Mouse (Mus musculus): ENCODE measurements around the gene Tbc1d2b. TPM values are rescaled to one million over a fixed set of nuclear protein-coding genes. Genes with fewer than 3 reads are reported as not detected.
A peak's percentile ranks its signal among the peaks of the same experiment; 100 is the strongest.

The Tbc1d2b gene
- polyA plus RNA-seq, 1 experiment: 2.9 TPM

DNA sequence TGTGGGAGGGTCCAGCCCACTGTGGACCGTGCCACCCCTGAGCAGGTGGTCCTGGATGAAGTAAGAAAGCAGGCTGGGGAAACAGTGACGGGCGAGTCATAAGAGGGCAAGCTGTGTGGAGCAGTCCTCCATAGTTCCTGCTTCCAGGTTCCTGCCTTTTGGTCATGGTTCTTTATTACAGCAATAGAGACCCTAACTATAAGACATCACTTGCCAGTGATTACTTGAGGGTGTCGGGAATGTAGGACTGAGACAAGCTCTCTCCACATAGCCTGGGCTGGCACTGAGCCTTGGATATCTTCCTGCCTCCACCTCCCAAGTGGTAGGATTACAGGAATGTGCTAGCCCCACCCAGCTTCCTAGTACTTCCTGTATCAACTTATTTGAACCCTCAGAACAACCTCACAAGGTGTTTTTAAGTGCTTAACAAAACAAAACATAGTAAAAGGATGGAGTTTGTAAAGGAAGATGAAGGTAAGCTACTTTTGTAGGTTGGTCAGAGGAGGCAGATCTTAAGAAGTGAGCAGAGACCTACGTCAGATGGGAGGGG lies 1.0 kb upstream of the Tbc1d2b start:
- TF ChIP-seq POLR2A (IDR thresholded peaks at IDR 0.05; ENCODE audit: insufficient read length, low read depth) (no peak), MAX (IDR thresholded peaks at IDR 0.05; ENCODE audit: low read depth) (no peak), MYOG (IDR thresholded peaks at IDR 0.05; ENCODE audit: control insufficient read depth in 1 of 3, insufficient read depth in 1 of 3, insufficient read length in 2 of 3, low read depth in 2 of 3) (no peak), MYOD1 (IDR thresholded peaks at IDR 0.05; ENCODE audit: control insufficient read depth in 1 of 3, insufficient read length in 2 of 3, low read depth in 2 of 3) (no peak), TCF12 (IDR thresholded peaks at IDR 0.05; ENCODE audit: insufficient read depth, poor library complexity, severe bottlenecking) (no peak), USF1 (IDR thresholded peaks at IDR 0.05; ENCODE audit: low read depth) (no peak), E2F4 (IDR thresholded peaks at IDR 0.05; ENCODE audit: insufficient read depth) (no peak), CEBPB (IDR thresholded peaks at IDR 0.05; ENCODE audit: insufficient read depth, poor library complexity, severe bottlenecking) (no peak), REST (IDR thresholded peaks at IDR 0.05; ENCODE audit: insufficient read depth, insufficient read length) (no peak), TCF3 (IDR thresholded peaks at IDR 0.05; ENCODE audit: insufficient read length, low read depth) (no peak), SRF (IDR thresholded peaks at IDR 0.05; ENCODE audit: control insufficient read depth, insufficient read length, low read depth) (no peak), POLR2AphosphoS2 (IDR thresholded peaks at IDR 0.05; ENCODE audit: insufficient read length, low read depth) (no peak)
- no peaks in the 10 kb centered on the region for H3K79me2 ChIP-seq (ENCODE audit: control insufficient read depth, insufficient read depth)
- no peak overlapping the region for H3ac ChIP-seq (ENCODE audit: control insufficient read depth, insufficient read length)
- H3K27me3 ChIP-seq (ENCODE audit: control insufficient read depth, insufficient read depth, insufficient read length): no peaks in the 10 kb centered on the region
- H3K4me3 ChIP-seq: peak overlapping the region; percentile 35
- H3K36me3 ChIP-seq (ENCODE audit: control insufficient read depth, insufficient read depth): no peaks in the 10 kb centered on the region
- no peak overlapping the region for H3K4me2 ChIP-seq (ENCODE audit: low read depth)

DNA sequence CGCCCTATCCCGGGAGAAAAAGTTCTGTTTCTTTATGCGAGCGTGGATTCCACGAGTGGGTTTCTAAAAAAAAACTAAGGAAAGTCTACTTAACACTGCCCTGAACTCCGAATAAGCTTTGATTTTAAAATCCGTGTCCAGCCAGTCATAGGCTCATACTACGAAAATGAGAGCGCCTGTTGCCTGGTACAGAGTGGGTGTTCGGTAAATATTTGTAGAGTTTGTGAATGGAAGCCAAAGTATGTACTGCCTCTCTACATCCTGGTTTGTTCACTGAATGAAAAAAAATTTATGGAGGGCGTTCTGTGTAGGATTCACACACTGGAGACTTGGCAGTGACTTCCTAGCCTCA lies 316 bp upstream of the Tbc1d2b start:
- TF ChIP-seq POLR2A (IDR thresholded peaks at IDR 0.05; ENCODE audit: insufficient read length, low read depth): no peak
- no peak for TF ChIP-seq MAX (IDR thresholded peaks at IDR 0.05; ENCODE audit: low read depth)
- TF ChIP-seq MYOD1 (IDR thresholded peaks at IDR 0.05; ENCODE audit: control insufficient read depth in 1 of 3, insufficient read length in 2 of 3, low read depth in 2 of 3): no peak
- TF ChIP-seq SRF (IDR thresholded peaks at IDR 0.05; ENCODE audit: control insufficient read depth, insufficient read length, low read depth): no peak
- TF ChIP-seq POLR2AphosphoS2 (IDR thresholded peaks at IDR 0.05; ENCODE audit: insufficient read length, low read depth): no peak
- no peak for TF ChIP-seq REST (IDR thresholded peaks at IDR 0.05; ENCODE audit: insufficient read depth, insufficient read length)
- no peak for TF ChIP-seq MYOG (IDR thresholded peaks at IDR 0.05; ENCODE audit: control insufficient read depth in 1 of 3, insufficient read depth in 1 of 3, insufficient read length in 2 of 3, low read depth in 2 of 3)
- Histone ChIP-seq H3K27me3 (ENCODE audit: control insufficient read depth, insufficient read depth, insufficient read length) (no peaks in the 10 kb centered on the region), H3K4me3 (peak overlapping the region; percentile 35), H3K79me2 (ENCODE audit: control insufficient read depth, insufficient read depth) (no peaks in the 10 kb centered on the region), H3K4me2 (ENCODE audit: low read depth) (peak overlapping the region; percentile 75), H3ac (ENCODE audit: control insufficient read depth, insufficient read length) (peak overlapping the region; percentile 57), H3K36me3 (ENCODE audit: control insufficient read depth, insufficient read depth) (no peaks in the 10 kb centered on the region)

DNA sequence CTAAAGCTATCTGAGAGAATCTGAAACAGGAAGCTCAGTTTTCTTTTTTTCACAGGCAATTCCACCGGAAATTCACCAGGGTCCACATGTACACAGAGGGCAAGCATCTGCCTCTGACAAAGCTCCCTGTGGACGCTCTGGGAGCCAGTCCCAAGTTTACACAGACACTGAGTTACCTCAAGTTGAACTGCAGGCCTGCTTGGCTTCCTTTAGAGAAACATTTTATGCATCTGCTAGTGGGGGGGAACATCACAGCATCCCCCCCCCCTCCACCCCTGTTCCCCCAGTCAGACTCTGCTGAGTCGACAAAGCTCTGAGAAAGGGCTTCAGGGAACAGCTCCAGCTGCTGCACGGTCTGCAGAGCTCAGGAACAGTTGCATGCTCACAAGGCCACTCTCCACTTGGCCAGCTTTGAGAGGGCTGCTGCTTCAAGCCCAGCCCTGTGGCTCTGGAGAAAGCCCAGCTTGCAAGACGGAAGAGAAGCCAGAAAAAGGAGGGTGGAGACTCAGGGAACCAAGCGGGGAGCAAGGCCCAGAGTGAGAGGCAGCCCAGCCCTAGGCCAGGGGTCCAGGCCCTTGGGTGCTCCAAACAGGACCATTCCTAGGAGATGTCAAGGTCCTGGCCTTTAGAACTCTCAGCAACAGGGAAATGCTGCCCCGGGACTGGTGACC lies 1.5 kb downstream of the Tbc1d2b start:
- TF ChIP-seq POLR2A (IDR thresholded peaks at IDR 0.05; ENCODE audit: insufficient read length, low read depth) (no peak), MYOG (IDR thresholded peaks at IDR 0.05; ENCODE audit: control insufficient read depth in 1 of 3, insufficient read depth in 1 of 3, insufficient read length in 2 of 3, low read depth in 2 of 3) (peak in 1 of 3 experiments; percentile 15), MYOD1 (IDR thresholded peaks at IDR 0.05; ENCODE audit: control insufficient read depth in 1 of 3, insufficient read length in 2 of 3, low read depth in 2 of 3) (no peak), TCF3 (IDR thresholded peaks at IDR 0.05; ENCODE audit: insufficient read length, low read depth) (no peak), TCF12 (IDR thresholded peaks at IDR 0.05; ENCODE audit: insufficient read depth, poor library complexity, severe bottlenecking) (no peak), MAX (IDR thresholded peaks at IDR 0.05; ENCODE audit: low read depth) (no peak), POLR2AphosphoS2 (IDR thresholded peaks at IDR 0.05; ENCODE audit: insufficient read length, low read depth) (no peak), SRF (IDR thresholded peaks at IDR 0.05; ENCODE audit: control insufficient read depth, insufficient read length, low read depth) (no peak)
- Histone ChIP-seq H3K27me3 (ENCODE audit: control insufficient read depth, insufficient read depth, insufficient read length) (no peaks in the 10 kb centered on the region), H3K4me3 (peak overlapping the region; percentile 35), H3K36me3 (ENCODE audit: control insufficient read depth, insufficient read depth) (no peaks in the 10 kb centered on the region), H3K4me2 (ENCODE audit: low read depth) (peak overlapping the region; percentile 75), H3ac (ENCODE audit: control insufficient read depth, insufficient read length) (no peak overlapping the region), H3K79me2 (ENCODE audit: control insufficient read depth, insufficient read depth) (no peaks in the 10 kb centered on the region)

DNA sequence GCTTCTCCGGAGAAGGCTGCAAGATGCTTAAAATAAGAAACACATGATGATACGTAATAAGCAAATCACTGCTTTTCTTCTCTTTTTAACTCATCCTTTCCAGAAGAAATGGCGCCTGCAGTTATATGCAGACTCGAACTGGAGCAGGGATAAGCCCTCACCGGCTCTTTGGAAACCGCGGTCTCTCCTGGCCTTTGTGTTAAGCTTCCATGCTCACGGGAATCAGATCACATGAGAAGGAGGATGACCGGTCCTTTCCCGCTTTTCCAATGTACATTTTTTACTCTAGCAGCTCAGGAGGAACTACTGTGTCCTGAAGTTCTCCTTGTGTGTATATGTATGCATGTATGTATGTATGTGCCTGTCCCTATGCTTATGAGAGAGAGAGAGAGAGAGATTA lies 3.7 kb downstream of the Tbc1d2b start:
- no peak overlapping the region for H3K4me3 ChIP-seq
- no peak overlapping the region for H3K4me2 ChIP-seq (ENCODE audit: low read depth)
- no peaks in the 10 kb centered on the region for H3K27me3 ChIP-seq (ENCODE audit: control insufficient read depth, insufficient read depth, insufficient read length)
- H3K36me3 ChIP-seq (ENCODE audit: control insufficient read depth, insufficient read depth): no peaks in the 10 kb centered on the region
- H3K79me2 ChIP-seq (ENCODE audit: control insufficient read depth, insufficient read depth): no peaks in the 10 kb centered on the region
- no peak for TF ChIP-seq MYOG (IDR thresholded peaks at IDR 0.05; ENCODE audit: control insufficient read depth in 1 of 3, insufficient read depth in 1 of 3, insufficient read length in 2 of 3, low read depth in 2 of 3)
- TF ChIP-seq TCF12 (IDR thresholded peaks at IDR 0.05; ENCODE audit: insufficient read depth, poor library complexity, severe bottlenecking): no peak
- no peak for TF ChIP-seq POLR2A (IDR thresholded peaks at IDR 0.05; ENCODE audit: insufficient read length, low read depth)
- no peak for TF ChIP-seq REST (IDR thresholded peaks at IDR 0.05; ENCODE audit: insufficient read depth, insufficient read length)
- TF ChIP-seq POLR2AphosphoS2 (IDR thresholded peaks at IDR 0.05; ENCODE audit: insufficient read length, low read depth): no peak
- TF ChIP-seq CEBPB (IDR thresholded peaks at IDR 0.05; ENCODE audit: insufficient read depth, poor library complexity, severe bottlenecking): no peak
- TF ChIP-seq MYOD1 (IDR thresholded peaks at IDR 0.05; ENCODE audit: control insufficient read depth in 1 of 3, insufficient read length in 2 of 3, low read depth in 2 of 3): no peak
- TF ChIP-seq E2F4 (IDR thresholded peaks at IDR 0.05; ENCODE audit: insufficient read depth): no peak
- TF ChIP-seq TCF3 (IDR thresholded peaks at IDR 0.05; ENCODE audit: insufficient read length, low read depth): no peak
- TF ChIP-seq USF1 (IDR thresholded peaks at IDR 0.05; ENCODE audit: low read depth): no peak
- no peak for TF ChIP-seq SRF (IDR thresholded peaks at IDR 0.05; ENCODE audit: control insufficient read depth, insufficient read length, low read depth)
- TF ChIP-seq MAX (IDR thresholded peaks at IDR 0.05; ENCODE audit: low read depth): no peak
- no peak overlapping the region for H3ac ChIP-seq (ENCODE audit: control insufficient read depth, insufficient read length)
